Mouse (Mus musculus) CH12.LX (cell line): ENCODE results near the gene Hdac4. TPM values are rescaled to one million over a fixed set of nuclear protein-coding genes. Genes with fewer than 3 reads are reported as not detected.

Source experiments
- DNase-seq: peaks from one replicate; pipeline ENCODE4 v3.0.0-alpha.2; 2013; ENCODE audit errors: extremely low read depth
- H3K27ac ChIP-seq: 2 replicates; pipeline ENCODE4 v1.5.1; 2012; ENCODE audit warnings: low read depth, mild to moderate bottlenecking, control low read depth, moderate library complexity; ENCODE audit not compliant: insufficient read depth
- H3K27me3 ChIP-seq: replicated peaks from 2 replicates; pipeline ENCODE3; 2012; ENCODE audit warnings: inconsistent platforms
- H3K36me3 ChIP-seq, 2 experiments: replicated peaks in 1 of 2; 2 replicates each; pipeline versions ENCODE3 to v1.6.1; 2012; ENCODE audit warnings: inconsistent platforms in 1 of 2, low read length in 1 of 2, mild to moderate bottlenecking in 1 of 2, mixed read lengths in 1 of 2, moderate library complexity in 1 of 2; ENCODE audit not compliant: control insufficient read depth in 1 of 2, insufficient read depth in 1 of 2
- H3K4me1 ChIP-seq, 2 experiments: 2 replicates each; pipeline ENCODE4 v1.6.1; 2012; ENCODE audit warnings: inconsistent platforms in 1 of 2, moderate library complexity in 1 of 2; ENCODE audit not compliant: insufficient read depth in 2 of 2, control insufficient read depth in 1 of 2
- H3K4me2 ChIP-seq: 2 replicates; pipeline ENCODE4 v1.6.1; 2012; ENCODE audit warnings: low read depth, mild to moderate bottlenecking, control low read depth; ENCODE audit not compliant: poor library complexity, insufficient read depth, severe bottlenecking
- H3K4me3 ChIP-seq, 3 experiments: fragments of 150-350 bp in 1 of 3; sonication (generic) in 1 of 3; replicated peaks in 1 of 3; 2 replicates each; pipeline versions ENCODE3 to v1.5.1; 2011 to 2012; ENCODE audit warnings: low read depth in 2 of 3, low read length in 2 of 3, mild to moderate bottlenecking in 2 of 3, moderate library complexity in 2 of 3, control low read depth in 1 of 3, improper control_type of control experiment in 1 of 3, inconsistent platforms in 1 of 3, mixed read lengths in 1 of 3; ENCODE audit not compliant: poor library complexity in 1 of 3
- H3K79me2 ChIP-seq: replicated peaks from 2 replicates; pipeline ENCODE4 v1.6.1; 2012; ENCODE audit warnings: mild to moderate bottlenecking, moderate library complexity; ENCODE audit not compliant: control insufficient read depth, poor library complexity, insufficient read depth, severe bottlenecking; ENCODE audit errors: extremely low read depth
- H3K9ac ChIP-seq: 2 replicates; pipeline ENCODE4 v1.6.1; 2012; ENCODE audit warnings: low read depth, mild to moderate bottlenecking, control low read depth, moderate library complexity; ENCODE audit not compliant: insufficient read depth
- H3K9me3 ChIP-seq: replicated peaks from 2 replicates; pipeline ENCODE3; 2012; ENCODE audit warnings: low read length, inconsistent platforms, mixed read lengths
- BHLHE40 ChIP-seq: IDR thresholded peaks from 2 replicates; pipeline ENCODE4 v1.6.1; 2011; ENCODE audit warnings: mild to moderate bottlenecking, low read depth, low read length, improper control_type of control experiment
- CHD1 ChIP-seq: IDR thresholded peaks from 2 replicates; pipeline ENCODE4 v1.6.1; 2012; ENCODE audit warnings: low read depth, low read length, improper control_type of control experiment, inconsistent platforms
- CHD2 ChIP-seq: IDR thresholded peaks from 2 replicates; pipeline ENCODE4 v1.6.1; 2011; ENCODE audit warnings: low read length, improper control_type of control experiment
- CTCF ChIP-seq, 2 experiments: IDR thresholded peaks in 1 of 2; conservative IDR thresholded peaks in 1 of 2; 2 replicates each; pipeline ENCODE4 v1.5.1; 2011 to 2012; ENCODE audit warnings: low read depth in 2 of 2, low read length in 2 of 2, improper control_type of control experiment in 1 of 2, inconsistent platforms in 1 of 2, mild to moderate bottlenecking in 1 of 2, moderate library complexity in 1 of 2
- E2F4 ChIP-seq: IDR thresholded peaks from 2 replicates; pipeline ENCODE4 v1.6.1; 2011; ENCODE audit warnings: low read depth, low read length, improper control_type of control experiment; ENCODE audit not compliant: insufficient replicate concordance
- ELF1 ChIP-seq: IDR thresholded peaks from 2 replicates; pipeline ENCODE4 v1.6.1; 2014; ENCODE audit warnings: low read depth, mild to moderate bottlenecking, inconsistent platforms, low read length, improper control_type of control experiment
- EP300 ChIP-seq: IDR thresholded peaks from 2 replicates; pipeline ENCODE4 v1.6.1; 2011; ENCODE audit warnings: low read length, improper control_type of control experiment
- ETS1 ChIP-seq: conservative IDR thresholded peaks from 2 replicates; pipeline ENCODE4 v1.6.1; 2012; ENCODE audit warnings: low read depth, mild to moderate bottlenecking, inconsistent platforms, low read length, improper control_type of control experiment, moderate library complexity
- GABPA ChIP-seq: IDR thresholded peaks from 2 replicates; pipeline ENCODE4 v1.6.1; 2012; ENCODE audit warnings: low read depth, low read length, improper control_type of control experiment, inconsistent platforms; ENCODE audit not compliant: insufficient replicate concordance
- IRF4 ChIP-seq: IDR thresholded peaks from 2 replicates; pipeline ENCODE4 v1.6.1; 2014; ENCODE audit warnings: low read depth, mild to moderate bottlenecking, inconsistent platforms, low read length, improper control_type of control experiment
- JUN ChIP-seq: IDR thresholded peaks from 2 replicates; pipeline ENCODE4 v1.6.1; 2011; ENCODE audit warnings: low read depth, mild to moderate bottlenecking, low read length, improper control_type of control experiment, moderate library complexity; ENCODE audit not compliant: insufficient read depth
- KAT2A ChIP-seq: IDR thresholded peaks from 2 replicates; pipeline ENCODE4 v1.6.1; 2012; ENCODE audit warnings: low read length, improper control_type of control experiment, inconsistent platforms; ENCODE audit not compliant: insufficient replicate concordance
- MAFK ChIP-seq: IDR thresholded peaks from 2 replicates; pipeline ENCODE4 v1.6.1; 2011; ENCODE audit warnings: low read length, improper control_type of control experiment; ENCODE audit not compliant: insufficient replicate concordance
- MAX ChIP-seq: IDR thresholded peaks from 2 replicates; pipeline ENCODE4 v1.6.1; 2011; ENCODE audit warnings: low read length, improper control_type of control experiment
- MAZ ChIP-seq: IDR thresholded peaks from 2 replicates; pipeline ENCODE4 v1.6.1; 2012; ENCODE audit warnings: low read depth, mild to moderate bottlenecking, inconsistent platforms, low read length, improper control_type of control experiment, moderate library complexity
- MXI1 ChIP-seq: IDR thresholded peaks from 2 replicates; pipeline ENCODE4 v1.6.1; 2011; ENCODE audit warnings: mild to moderate bottlenecking, low read depth, low read length, improper control_type of control experiment
- MYC ChIP-seq: IDR thresholded peaks from 2 replicates; pipeline ENCODE4 v1.6.1; 2011; ENCODE audit warnings: low read depth, mild to moderate bottlenecking, improper control_type of control experiment, low read length
- NELFE ChIP-seq: IDR thresholded peaks from 2 replicates; pipeline ENCODE4 v1.6.1; 2011; ENCODE audit warnings: low read depth, low read length, improper control_type of control experiment
- NRF1 ChIP-seq: IDR thresholded peaks from 2 replicates; pipeline ENCODE4 v1.6.1; 2014; ENCODE audit warnings: low read depth, mild to moderate bottlenecking, inconsistent platforms, low read length, improper control_type of control experiment, moderate library complexity
- PAX5 ChIP-seq: IDR thresholded peaks from 2 replicates; pipeline ENCODE4 v1.6.1; 2012; ENCODE audit warnings: low read length, inconsistent platforms, mixed read lengths
- POLR2A ChIP-seq: IDR thresholded peaks from 2 replicates; pipeline ENCODE4 v1.6.1; 2011; ENCODE audit warnings: low read depth, mild to moderate bottlenecking, improper control_type of control experiment, low read length
- RAD21 ChIP-seq: IDR thresholded peaks from 2 replicates; pipeline ENCODE4 v1.6.1; 2011; ENCODE audit warnings: low read depth, mild to moderate bottlenecking, low read length, improper control_type of control experiment, moderate library complexity
- RCOR1 ChIP-seq: conservative IDR thresholded peaks from 2 replicates; pipeline ENCODE4 v1.6.1; 2012; ENCODE audit warnings: low read depth, mild to moderate bottlenecking, inconsistent platforms, low read length, improper control_type of control experiment
- SMC3 ChIP-seq: IDR thresholded peaks from 2 replicates; pipeline ENCODE4 v1.6.1; 2011; ENCODE audit warnings: low read depth, low read length, improper control_type of control experiment
- TBP ChIP-seq: conservative IDR thresholded peaks from 2 replicates; pipeline ENCODE4 v1.6.1; 2011; ENCODE audit warnings: low read depth, low read length, improper control_type of control experiment
- TCF12 ChIP-seq: IDR thresholded peaks from 2 replicates; pipeline ENCODE4 v1.6.1; 2014; ENCODE audit warnings: low read depth, mild to moderate bottlenecking, inconsistent platforms, low read length, improper control_type of control experiment
- UBTF ChIP-seq: IDR thresholded peaks from 2 replicates; pipeline ENCODE4 v1.6.1; 2012; ENCODE audit warnings: low read depth, mild to moderate bottlenecking, inconsistent platforms, low read length, improper control_type of control experiment, moderate library complexity
- USF1 ChIP-seq: IDR thresholded peaks from 2 replicates; pipeline ENCODE4 v1.6.1; 2014; ENCODE audit warnings: low read depth, mild to moderate bottlenecking, inconsistent platforms, low read length, improper control_type of control experiment
- USF2 ChIP-seq: conservative IDR thresholded peaks from 2 replicates; pipeline ENCODE4 v1.6.1; 2011; ENCODE audit warnings: low read depth, low read length, improper control_type of control experiment
- ZC3H11A ChIP-seq: IDR thresholded peaks from 2 replicates; pipeline ENCODE4 v1.6.1; 2012; ENCODE audit warnings: low read depth, mild to moderate bottlenecking, inconsistent platforms, low read length, improper control_type of control experiment
- ZNF384 ChIP-seq: IDR thresholded peaks from 2 replicates; pipeline ENCODE4 v1.6.1; 2012; ENCODE audit warnings: low read depth, low read length, improper control_type of control experiment, inconsistent platforms
- dilution Hi-C: fragments of 300-500 bp; cut with MboI; formaldehyde crosslinking; loops from 2 replicates; pipeline ENCODE4 v1.14.3; 2020; ENCODE audit warnings: low sequenced_read_pairs; ENCODE audit not compliant: extremely low pct_unique_long_range_greater_than_20kb, extremely low pct_ligation_motif_present
- in situ Hi-C: fragments of 300-500 bp; cut with MboI; formaldehyde crosslinking; loops from 3 replicates; pipeline ENCODE4 v1.14.3; 2019; ENCODE audit warnings: low sequenced_read_pairs, low pct_ligation_motif_present, low pct_unique_long_range_greater_than_20kb, mixed read lengths
- polyA plus RNA-seq: library from polyadenylated mRNA; unstranded; fragments of >175 nt; gene quantifications from 2 replicates; pipeline ENCODE4 v1.2.1, GENCODE M21; 2012; ENCODE audit warnings: low read depth; ENCODE audit not compliant: insufficient read length
- total RNA-seq, 2 experiments: library from RNA; depleted of rRNA; stranded (reverse); fragments of 300-350 nt in 1 of 2; fragments of >200 nt in 1 of 2; gene quantifications; 2 replicates each; pipeline ENCODE4 v1.2.3; 2012 to 2014

Hdac4 gene
- total and polyA plus RNA-seq, 3 experiments: 2.4 to 6.3 (median 4.3) TPM

DNA sequence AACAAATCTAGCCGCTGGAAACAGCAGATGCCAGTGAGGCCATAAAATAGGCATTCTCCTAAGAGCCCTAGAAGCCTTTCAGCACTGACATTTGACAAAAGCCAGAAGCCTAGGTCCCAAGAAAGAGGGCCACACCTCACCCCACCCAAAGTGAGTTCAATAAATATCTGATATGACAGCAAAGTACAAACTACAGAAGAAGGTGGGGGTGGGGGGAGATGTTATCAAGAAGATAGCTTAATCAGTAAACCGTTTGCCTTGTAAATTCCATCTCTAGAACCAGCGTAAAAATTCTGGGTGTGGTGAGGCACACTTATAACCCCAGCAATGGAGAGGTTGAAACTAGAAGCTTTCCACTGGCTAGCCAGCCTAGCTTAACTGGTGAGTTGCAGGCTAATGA, 111.5 kb downstream of the Hdac4 start:
- H3K4me3 ChIP-seq: no peak overlapping the region
- no peak for DNase-seq
- TF ChIP-seq RCOR1: no peak
- TF ChIP-seq CHD2: no peak
- no peak for TF ChIP-seq ZC3H11A
- TF ChIP-seq ETS1: no peak
- no peak for TF ChIP-seq JUN
- no peak for TF ChIP-seq MAFK
- no peak for TF ChIP-seq ZNF384
- TF ChIP-seq PAX5: no peak
- no peak for TF ChIP-seq GABPA
- TF ChIP-seq TCF12: no peak
- TF ChIP-seq TBP: no peak
- no peak for TF ChIP-seq RAD21
- TF ChIP-seq CHD1: no peak
- no peak for TF ChIP-seq UBTF
- TF ChIP-seq, all 38 proteins: peak for 0
- Histone ChIP-seq H3K9ac (no peak overlapping the region), H3K36me3 (peaks cover 0 to 2% of the 10 kb centered on the region in 2 experiments), H3K27me3 (no peaks in the 10 kb centered on the region), H3K79me2 (no peaks in the 10 kb centered on the region), H3K4me1 (peaks cover 21 to 63% of the 10 kb centered on the region in 2 experiments), H3K9me3 (no peaks in the 10 kb centered on the region), H3K27ac (no peak overlapping the region), H3K4me2 (no peak overlapping the region)
- in situ Hi-C loops: no loop called here
- dilution Hi-C loops: no loop called here

DNA sequence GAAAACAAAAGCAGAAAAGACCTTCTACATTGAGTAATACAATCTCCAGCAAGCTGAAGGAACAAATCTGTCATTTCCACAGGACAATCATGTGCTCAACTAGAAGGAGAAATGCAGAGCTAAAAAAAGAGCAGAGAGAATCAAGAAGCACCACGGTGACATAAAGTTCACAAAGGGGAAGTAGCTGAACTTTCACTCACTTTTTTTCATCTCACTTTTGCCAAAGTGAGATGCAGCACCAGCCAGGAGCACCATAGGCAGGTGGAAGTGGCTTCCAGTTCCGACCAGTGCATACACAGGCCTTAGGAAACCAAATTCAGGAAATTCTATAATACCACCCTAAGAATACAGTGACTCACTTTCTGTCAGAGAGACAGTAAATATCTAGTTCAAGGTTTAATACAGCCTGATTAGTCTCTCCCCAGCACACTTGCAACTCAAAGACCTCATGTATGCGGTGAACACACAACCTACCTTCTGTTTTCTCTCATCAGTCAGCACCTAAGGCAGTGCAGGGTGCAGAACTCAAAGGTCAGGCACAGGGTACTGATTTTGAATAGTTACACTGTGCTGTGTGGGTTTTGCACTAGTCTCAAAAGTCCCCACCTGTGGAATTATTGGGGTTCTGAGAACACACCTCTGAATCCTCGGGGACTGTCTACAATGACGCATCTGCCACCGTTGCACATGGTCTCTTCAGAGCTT, 112.5 kb downstream of the Hdac4 start:
- H3K4me1 ChIP-seq: peaks cover 21 to 66% of the 10 kb centered on the region in 2 experiments
- TF ChIP-seq MAZ (no peak), E2F4 (no peak), UBTF (no peak), IRF4 (peak; percentile 71), NRF1 (no peak), RCOR1 (0 out of 2 replicates have a peak, but pooled peaks have one; percentile 31), NELFE (no peak), MXI1 (no peak), EP300 (peak; percentile 69), ELF1 (no peak), CHD1 (no peak), MAX (peak; percentile 43; the same call in 1 of the 2 replicates), USF2 (no peak), GABPA (no peak), CTCF (conservative IDR thresholded peaks at IDR 0.05 in 1 of 2, IDR thresholded peaks at IDR 0.05 in 1 of 2; ENCODE audit: low read depth in 2 of 2, low read length in 2 of 2) (no peak), JUN (peak; percentile 44; the same call in 1 of the 2 replicates), ZNF384 (peak; percentile 85), TBP (0 out of 2 replicates have a peak, but pooled peaks have one; percentile 7), BHLHE40 (peak; percentile 88), CHD2 (no peak), KAT2A (no peak), RAD21 (no peak; the same call in 1 of the 2 replicates), POLR2A (no peak), USF1 (no peak), SMC3 (no peak), MYC (peak; percentile 59; the same call in 1 of the 2 replicates)

More for the DNA sequence above, 112.5 kb downstream of the Hdac4 start:
- dilution Hi-C loops (no loop called here), in situ Hi-C loops (no loop called here)
- Histone ChIP-seq H3K4me2 (peak overlapping the region; percentile 18; the same call in 1 of the 2 replicates), H3K9ac (no peak overlapping the region), H3K27me3 (no peaks in the 10 kb centered on the region), H3K79me2 (no peaks in the 10 kb centered on the region), H3K36me3 (peaks cover 0 to 2% of the 10 kb centered on the region in 2 experiments), H3K4me3 (no peak overlapping the region), H3K27ac (no peak overlapping the region; the same call in 1 of the 2 replicates), H3K9me3 (no peaks in the 10 kb centered on the region)
- peak; percentile 60 for DNase-seq
